Mouse (Mus musculus) embryonic fibroblast, embryonic 13.5 days (primary cell): ENCODE data around the gene Zfp13.

Experiments used
- CTCF ChIP-seq: IDR thresholded peaks from 2 replicates; pipeline ENCODE4 v1.5.1; 2011; ENCODE audit warnings: mild to moderate bottlenecking, control low read depth, low read length, moderate library complexity, borderline replicate concordance; ENCODE audit not compliant: insufficient read depth
- POLR2A ChIP-seq: IDR thresholded peaks from 2 replicates; pipeline ENCODE4 v1.6.1; 2011; ENCODE audit warnings: low read depth, mild to moderate bottlenecking, control low read depth, low read length, moderate library complexity

DNA sequence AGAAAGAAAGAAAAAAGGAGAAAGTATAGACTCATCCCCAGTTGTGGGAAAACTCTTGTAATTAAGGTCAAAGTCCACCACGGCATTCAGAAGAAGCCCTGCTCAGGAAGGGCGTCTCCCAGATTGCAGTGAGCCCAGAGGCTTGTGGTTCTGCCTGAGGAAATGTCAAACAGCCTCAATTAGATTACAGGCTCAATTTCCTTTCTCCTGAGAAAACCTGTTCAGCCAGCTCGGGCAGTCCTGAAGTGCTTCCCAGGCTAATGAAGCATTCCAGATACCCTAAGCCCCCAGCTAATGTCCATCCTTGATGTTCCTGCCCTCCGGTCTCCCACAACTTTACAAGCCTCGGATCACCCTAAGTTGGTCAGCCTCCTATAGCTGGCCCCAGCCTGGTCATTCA is 56.0 kb downstream of the Zfp13 start:
- TF ChIP-seq CTCF (no peak), POLR2A (no peak)
